Mouse (Mus musculus) Muller cell, postnatal 12 days (primary cell): Measurements from ENCODE around the gene Dnajc16.
"Not testable (repeated sequence)": the region's sequence is repeated elsewhere in the genome, so short reads cannot be mapped to it uniquely, and the experiment has no call there.

Experiments
- DNase-seq: peaks from one replicate; pipeline ENCODE4 v3.0.0-alpha.2; 2015; ENCODE audit errors: inconsistent ontology term

The Dnajc16 gene

GRCm38 (mm10) chr4:141796356-141796755 lies 5.6 kb upstream of the Dnajc16 start:
- DNase-seq: no peak

GRCm38 (mm10) chr4:141794152-141794535 lies 3.4 kb upstream of the Dnajc16 start:
- no peak for DNase-seq

DNA sequence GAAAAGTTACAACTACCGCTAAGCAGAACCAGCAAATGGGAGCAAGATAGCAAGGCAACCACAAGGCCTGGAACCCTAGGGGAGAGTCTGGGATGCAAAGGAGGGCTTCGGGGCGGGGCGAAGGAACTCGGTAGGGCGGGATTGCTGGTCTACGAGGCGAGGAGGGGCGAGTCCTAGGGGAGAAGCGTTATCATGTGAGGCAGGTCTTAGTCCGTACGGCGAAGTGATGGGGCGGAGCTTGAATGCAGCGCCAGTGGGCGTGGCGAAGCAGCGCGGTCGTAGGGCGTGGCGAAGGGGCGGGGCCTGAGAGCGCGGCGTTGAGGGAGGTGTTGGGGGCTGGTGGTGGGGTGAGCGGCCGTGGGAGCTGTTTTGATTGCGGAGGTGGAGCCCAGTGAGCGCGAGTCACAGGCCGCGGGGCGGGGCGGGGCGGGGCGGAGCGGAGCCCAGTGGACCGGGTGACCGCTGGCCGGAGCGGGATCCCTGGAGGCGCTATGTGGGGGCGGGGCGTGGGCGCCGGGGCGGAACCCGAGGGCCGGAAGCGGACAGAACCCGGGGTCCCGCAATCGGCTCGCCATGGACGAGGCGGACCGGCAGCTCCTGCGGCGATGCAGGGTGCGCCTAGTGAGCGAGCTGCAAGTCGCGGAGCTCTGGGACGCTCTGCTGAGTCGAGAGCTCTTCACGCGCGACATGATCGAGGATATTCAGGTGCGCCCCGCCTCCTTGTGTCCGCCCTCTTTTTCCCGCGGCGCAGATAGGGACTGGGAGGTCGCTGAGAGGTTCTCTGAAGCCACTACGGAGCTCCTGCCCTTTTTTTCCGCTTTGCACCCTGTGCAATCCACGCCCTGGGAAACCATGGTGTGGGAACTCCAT lies 2.8 kb upstream of the Dnajc16 start, which contains the start of gene Casp9:
Gene Casp9 (plus strand): TSS at position 331 of the 870 bp plus-strand sequence.
- peak; percentile 99 for DNase-seq

DNA sequence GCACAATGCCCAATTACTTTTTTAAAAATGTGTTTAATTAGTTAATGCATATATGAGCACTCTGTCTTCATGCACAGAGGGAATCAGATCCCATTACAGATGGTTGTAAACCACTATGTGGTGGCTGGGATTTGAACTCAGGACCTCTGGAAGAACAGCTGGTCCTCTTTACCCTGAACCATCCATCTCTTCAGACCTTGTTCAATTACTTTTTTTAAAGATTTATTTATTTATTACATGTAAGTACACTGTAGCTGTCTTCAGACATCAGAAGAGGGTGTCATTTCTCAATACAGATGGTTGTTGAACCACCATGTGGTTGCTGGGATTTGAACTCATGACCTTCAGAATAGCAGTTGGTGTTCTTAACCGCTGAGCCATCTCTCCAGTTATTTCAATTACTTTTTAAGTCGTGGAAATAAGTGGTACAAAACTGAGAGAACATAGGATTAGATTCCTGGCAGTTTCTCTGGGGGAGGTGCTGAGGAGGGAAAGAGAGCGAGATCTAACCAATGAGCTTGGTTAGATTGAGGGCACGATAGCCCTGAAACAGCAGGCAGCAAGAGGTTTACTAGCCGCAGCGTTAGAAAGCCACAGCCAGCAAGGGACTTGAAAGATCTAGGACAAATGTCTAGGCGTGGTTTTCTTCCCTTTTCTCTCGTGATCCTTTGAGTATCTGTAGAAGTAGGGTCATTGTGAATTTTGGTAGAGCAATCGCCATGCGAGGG lies 2.0 kb upstream of the Dnajc16 start:
- no peak for DNase-seq

DNA sequence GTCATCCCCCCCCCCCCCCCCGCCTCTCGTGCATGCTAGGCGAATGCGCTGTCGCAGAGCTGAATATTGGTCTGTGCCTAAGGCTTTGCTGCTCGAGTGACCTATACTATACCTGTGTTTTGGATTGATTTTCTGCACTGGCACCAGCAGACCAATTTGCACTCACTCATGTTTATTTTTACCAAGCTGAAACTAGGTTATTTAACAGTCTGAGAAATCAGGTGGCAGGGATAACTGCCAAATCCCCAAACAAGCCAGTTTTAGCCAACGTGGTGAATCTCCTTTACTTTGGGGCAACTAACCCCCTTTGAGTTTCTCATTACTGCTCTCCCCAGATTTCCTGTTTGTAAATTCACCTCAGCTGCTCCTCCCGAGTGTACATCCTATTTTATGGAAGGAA lies 1.2 kb upstream of the Dnajc16 start:
- DNase-seq: no peak

DNA sequence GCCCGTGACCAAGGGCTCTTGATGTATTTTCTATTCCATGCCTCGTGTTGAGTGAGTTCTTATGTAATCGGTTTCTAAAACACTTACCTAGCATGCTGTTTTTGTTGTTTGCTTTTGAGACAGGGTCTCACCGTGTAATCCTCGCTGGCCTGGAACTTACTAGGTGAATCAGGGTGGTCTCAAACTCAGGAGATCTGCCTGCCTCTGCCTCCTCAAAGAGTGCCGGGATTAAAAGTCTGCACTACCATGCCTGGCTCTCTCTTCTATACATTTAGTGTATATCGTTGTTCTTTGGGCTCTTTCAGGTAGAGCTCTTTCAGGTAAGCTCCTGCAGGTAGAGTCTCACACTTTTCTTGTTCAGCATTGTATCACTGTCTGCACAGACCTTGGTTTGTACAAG lies 755 bp upstream of the Dnajc16 start:
- DNase-seq: no peak

DNA sequence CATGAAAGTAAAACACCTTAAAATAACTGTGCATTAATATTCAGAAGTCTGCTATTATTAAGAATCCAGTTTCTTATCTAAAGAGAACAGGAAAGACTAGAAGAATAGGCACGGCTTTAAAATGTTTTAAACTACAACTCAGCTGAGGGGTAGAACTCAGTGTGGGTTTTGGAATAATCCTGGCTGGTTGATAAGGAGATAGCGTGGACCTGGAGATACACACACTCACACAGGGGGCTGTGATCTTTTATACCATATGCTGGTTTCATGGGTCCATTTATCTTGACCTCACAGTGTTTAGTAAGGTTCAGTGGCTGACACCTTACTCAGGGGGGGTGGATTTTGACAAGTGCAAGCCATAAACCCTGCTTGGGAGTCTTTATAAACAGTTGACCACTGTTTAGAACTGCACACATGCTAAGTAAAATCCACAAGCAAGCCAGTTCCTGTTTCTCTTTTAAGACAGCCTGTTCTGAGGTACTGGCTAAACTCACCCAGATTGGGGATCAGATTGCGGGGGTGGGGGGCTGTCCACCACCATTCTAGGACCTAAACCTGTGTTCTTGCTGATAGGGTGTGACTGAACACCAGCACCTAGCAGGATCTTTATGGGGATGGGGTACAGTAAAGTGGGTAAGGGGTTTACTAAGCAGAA lies 1.0 kb downstream of the Dnajc16 start:
- no peak for DNase-seq

DNA sequence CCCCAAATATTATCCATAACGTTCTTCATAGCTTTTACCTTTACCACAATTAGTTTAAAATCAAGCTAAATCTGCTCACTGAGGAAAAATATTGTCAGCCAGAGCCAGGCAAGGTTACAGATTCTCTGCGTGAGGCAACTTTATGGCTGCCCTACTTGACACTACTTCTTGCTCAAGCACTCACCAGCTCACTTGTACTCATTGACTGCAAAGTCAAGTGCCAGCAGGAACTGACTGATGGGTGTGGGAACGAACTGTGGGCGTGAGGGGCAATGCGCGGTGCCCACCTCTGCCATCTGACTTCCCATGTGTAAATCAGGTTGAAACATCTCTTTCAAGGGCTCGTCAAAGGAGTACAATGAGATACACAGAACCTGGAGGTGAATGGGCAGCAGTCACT lies 3.3 kb downstream of the Dnajc16 start:
- DNase-seq: no peak

DNA sequence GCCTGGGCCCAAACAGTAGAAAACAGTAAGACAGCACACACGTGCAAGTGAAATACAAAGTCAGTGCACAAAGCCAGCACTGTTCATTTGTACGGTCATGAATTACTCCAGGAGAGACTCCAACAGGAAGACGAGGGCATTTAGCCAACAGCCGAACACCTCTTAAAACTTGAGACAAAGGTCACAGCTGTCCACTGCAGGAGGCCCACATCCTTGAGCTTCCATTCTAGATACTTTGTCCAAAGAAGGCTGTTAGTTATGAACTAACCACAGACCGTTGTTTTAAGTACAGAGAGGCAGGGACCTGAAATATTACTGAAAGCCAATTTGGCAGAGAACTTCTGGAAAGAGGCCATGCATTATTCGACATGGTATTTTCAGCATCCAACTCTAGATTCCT lies 3.7 kb downstream of the Dnajc16 start:
- peak; percentile 54 for DNase-seq

DNA sequence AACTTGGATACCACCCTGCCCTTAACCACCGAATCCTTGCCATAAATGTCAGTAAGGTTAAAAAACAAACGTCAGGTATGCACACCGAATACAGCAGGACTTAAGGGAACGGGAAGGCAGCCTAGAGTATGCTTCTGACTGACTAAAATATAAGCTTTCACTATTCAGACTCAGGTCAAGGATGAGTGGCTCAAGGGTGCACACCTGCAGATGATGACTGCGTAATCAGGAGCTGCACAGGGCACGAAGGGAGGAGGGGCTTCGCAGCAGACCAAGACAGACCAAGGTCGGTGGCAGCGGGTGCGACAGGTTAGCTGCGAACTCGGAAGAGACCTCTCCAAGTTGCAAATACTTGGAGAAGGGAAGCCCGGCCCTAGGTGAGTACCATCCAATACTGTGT lies 4.6 kb downstream of the Dnajc16 start:
- no peak for DNase-seq

- DNase-seq: no peak
Measured at GRCm38 (mm10) chr4:141784835-141785234, 5.9 kb downstream of the Dnajc16 start.

DNA sequence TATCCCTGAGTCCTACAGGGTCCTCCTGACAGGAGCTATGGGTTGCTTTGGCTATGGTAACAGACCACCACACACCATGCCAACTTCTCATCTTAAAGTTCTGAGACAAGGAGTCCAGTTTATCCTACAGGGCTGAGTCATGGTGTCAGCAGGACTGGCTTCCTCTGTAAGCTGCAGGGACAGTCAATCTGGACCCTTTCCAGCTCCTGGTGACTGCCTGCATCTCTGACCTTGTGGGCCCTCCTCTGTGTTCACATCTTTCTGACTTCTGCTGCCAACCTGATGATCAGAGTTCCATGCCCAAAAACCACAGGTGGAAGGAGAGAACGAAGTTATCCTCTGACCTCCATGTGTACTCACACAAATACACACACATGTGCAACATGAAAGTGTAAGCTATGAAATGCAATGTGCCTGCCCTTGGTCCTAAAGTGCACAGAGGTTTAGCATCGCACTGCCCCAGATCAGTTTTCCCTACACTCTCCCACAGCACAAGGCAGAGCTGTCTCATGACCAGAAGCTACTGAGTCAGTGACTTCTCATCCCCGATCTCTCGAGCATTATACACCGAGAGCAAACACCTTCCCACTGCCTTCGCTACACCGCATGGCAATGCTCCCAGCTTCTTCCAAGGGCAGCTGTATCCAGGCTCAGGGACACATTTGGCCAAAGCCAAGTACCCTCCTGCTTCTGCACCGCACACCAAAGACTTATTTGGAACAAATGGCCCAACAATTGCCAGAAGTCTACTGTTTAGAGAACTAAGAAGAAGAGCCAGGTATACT lies 9.3 kb downstream of the Dnajc16 start:
- no peak for DNase-seq

DNA sequence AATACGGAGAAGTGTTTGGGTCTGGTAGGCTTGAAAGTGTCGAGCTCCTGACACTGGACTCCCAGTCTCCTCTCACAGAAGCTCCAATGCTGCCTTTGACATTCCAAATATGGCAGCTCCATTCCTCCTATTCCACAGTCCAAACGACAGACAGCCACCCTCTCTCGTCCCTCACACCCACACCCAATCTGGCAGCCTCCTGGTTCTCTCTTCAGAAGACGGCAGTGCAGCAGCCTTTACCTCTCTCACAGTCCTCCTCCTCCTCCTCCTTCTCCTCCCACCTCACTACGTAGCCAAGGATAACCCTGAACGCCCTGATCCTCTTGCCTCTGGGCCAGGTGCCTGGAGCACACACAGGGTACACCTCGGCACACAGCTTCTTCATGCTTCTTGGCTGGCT lies 10.9 kb downstream of the Dnajc16 start:
- no peak for DNase-seq

DNA sequence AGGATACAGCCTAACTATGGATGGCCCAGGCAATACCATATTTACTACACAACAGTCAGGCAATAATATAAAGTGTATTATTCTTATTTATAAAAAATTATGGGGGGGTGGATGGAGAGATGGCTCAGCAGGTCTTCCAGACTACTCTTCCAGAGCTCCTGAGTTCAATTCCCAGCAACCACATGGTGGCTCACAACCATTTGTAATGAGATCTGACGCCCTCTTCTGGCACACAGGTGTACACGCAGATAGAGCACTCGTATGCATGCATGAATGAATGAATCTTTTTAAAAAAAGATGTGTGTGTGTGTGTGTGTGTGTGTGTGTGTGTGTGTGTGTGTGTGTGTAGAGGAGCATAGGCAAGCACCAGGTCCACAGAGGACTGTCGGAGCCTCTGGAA lies 17.7 kb downstream of the Dnajc16 start:
- DNase-seq: not testable (repeated sequence)

DNA sequence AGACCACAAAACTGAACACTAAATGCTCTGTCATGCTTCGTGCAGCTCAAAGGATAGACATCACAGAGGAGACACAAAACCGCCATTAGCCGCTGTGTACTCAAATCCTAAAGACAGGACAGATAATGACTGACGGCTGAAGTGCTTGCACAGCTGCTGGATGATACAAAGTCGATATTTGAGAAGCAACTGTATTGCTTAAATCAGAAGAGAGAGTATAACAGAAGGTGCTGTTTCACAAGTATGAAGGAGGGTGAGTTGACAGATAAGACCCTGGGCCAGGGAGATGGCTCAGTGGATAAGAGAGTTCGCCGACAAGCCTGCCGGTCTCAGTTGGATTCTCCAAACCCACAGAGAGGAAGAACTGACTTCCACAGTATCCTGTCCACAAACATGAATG lies 18.9 kb downstream of the Dnajc16 start:
- DNase-seq: no peak

GRCm38 (mm10) chr4:141769501-141770160 lies 21.1 kb downstream of the Dnajc16 start:
- no peak for DNase-seq

DNA sequence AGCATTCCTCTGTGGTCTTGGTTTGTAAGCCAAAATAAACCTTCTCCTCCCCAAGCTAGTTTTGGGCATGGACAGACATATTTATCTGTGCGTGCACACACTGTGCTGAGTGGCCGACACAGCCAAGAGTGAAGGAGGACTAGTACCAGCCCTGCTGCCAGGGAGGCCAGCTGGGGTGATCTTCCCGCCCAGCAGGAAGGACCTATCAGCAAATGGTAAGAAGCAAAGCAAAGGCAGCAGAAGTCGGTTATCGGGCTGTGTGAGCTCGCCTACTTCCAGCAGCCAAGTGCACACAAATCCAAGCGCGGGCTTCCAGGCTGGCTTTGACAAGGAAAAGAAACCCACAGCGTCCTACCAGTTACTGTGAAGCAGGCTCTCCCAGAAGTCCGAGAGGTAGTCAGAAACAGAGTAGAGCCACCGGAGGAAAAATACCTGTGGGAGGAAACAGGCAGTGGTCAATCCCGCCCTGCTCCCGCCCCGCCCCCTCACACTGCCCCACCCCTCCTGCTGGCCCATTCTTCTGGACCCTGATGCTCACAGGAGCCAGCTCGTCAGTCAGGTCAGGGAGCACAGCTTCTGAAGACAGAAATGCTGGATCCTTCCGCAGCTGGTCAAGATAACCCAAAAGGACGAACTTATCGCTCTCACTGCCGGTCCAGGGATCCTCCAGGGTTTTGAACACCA lies 23.2 kb downstream of the Dnajc16 start:
- peak; percentile 85 for DNase-seq

DNA sequence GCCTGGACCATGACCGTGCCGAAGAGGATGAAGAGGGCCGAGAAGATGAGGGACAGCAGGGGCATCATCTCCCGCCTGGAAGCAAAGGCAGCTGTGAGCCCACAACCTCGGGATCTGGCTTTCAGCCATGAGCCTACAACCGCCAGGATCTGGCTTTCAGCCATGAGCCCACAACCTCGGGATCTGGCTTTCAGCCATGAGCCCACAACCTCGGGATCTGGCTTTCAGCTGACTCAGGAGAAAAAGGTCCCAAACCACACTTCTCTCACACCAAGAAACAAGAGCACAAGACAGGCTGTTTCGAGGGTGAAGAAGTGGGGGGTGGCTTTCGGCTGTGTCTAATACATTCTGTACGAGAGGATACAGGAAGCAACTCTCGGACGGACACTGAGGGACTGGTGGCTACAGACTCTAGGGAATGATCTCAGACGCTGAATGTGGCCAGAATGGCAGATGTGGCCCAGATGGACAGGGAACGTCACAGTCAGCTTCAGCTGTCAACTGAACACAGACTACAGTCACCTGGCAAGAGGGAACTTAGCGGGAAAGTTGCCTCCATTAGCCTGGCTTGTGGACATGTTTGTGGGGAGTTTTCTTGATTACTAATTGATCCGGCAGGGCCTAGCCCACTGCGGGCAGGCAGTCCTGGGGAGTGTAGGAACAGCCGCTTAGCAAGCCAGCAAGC lies 23.9 kb downstream of the Dnajc16 start:
- no peak for DNase-seq

GRCm38 (mm10) chr4:141766316-141766667 lies 24.4 kb downstream of the Dnajc16 start:
- no peak for DNase-seq

GRCm38 (mm10) chr4:141765008-141765407 lies 25.7 kb downstream of the Dnajc16 start:
- no peak for DNase-seq
